Mouse (Mus musculus) myocyte (in vitro differentiated cells): ENCODE measurements around the gene Cldn6.

Experiments
- CEBPB ChIP-seq: IDR thresholded peaks from 2 replicates; pipeline ENCODE4 v1.6.1; 2011; ENCODE audit warnings: mild to moderate bottlenecking, moderate library complexity; ENCODE audit not compliant: poor library complexity, insufficient read depth, severe bottlenecking
- E2F4 ChIP-seq: IDR thresholded peaks from one replicate; pipeline ENCODE4 v1.6.1; 2011; ENCODE audit warnings: mild to moderate bottlenecking, control low read depth, moderate library complexity; ENCODE audit not compliant: insufficient read depth
- MAX ChIP-seq: IDR thresholded peaks from one replicate; pipeline ENCODE4 v1.6.1; 2011; ENCODE audit warnings: low read depth, mild to moderate bottlenecking, control low read depth
- MYOG ChIP-seq, 3 experiments: IDR thresholded peaks; one replicate each; pipeline ENCODE4 v1.6.1; 2011; ENCODE audit warnings: control low read depth in 2 of 3, low read depth in 2 of 3, mild to moderate bottlenecking in 2 of 3; ENCODE audit not compliant: insufficient read length in 2 of 3, control insufficient read depth in 1 of 3, insufficient read depth in 1 of 3
- POLR2A ChIP-seq: IDR thresholded peaks from one replicate; pipeline ENCODE4 v1.6.1; 2011; ENCODE audit warnings: low read depth, mild to moderate bottlenecking, control low read depth, moderate library complexity; ENCODE audit not compliant: insufficient read length
- POLR2AphosphoS2 ChIP-seq: IDR thresholded peaks from one replicate; pipeline ENCODE4 v1.6.1; 2011; ENCODE audit warnings: low read depth, control low read depth; ENCODE audit not compliant: insufficient read length
- REST ChIP-seq: IDR thresholded peaks from one replicate; pipeline ENCODE4 v1.6.1; 2011; ENCODE audit warnings: mild to moderate bottlenecking, control low read depth, moderate library complexity; ENCODE audit not compliant: insufficient read depth, insufficient read length
- TCF12 ChIP-seq: IDR thresholded peaks from one replicate; pipeline ENCODE4 v1.6.1; 2011; ENCODE audit warnings: mild to moderate bottlenecking, control low read depth; ENCODE audit not compliant: poor library complexity, insufficient read depth, severe bottlenecking
- USF1 ChIP-seq: IDR thresholded peaks from one replicate; pipeline ENCODE4 v1.6.1; 2011; ENCODE audit warnings: low read depth, mild to moderate bottlenecking, control low read depth, moderate library complexity

DNA sequence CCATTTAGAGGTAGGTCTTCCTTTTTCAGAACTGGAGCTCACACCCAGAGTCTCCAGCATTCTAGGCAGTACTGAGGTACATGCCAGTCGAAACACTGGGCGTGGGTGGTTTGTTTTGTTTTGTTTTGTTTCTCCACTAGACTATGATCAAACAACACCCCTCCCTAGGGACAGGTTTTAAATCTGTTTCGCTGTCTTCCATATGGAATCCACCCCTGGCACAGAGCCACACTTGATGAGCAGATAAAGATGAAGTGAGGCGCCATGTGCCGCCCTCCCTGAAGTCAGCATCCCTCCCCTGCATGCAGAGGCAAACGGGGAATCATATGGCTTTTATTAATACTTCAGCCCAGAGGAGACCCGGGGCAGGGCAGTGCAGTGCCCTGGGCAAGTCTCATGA lies 25.7 kb downstream of the Cldn6 start:
- no peak for TF ChIP-seq E2F4
- TF ChIP-seq POLR2A: no peak
- TF ChIP-seq POLR2AphosphoS2: no peak
- no peak for TF ChIP-seq MYOG (IDR thresholded peaks at IDR 0.05; ENCODE audit: control insufficient read depth in 1 of 3, insufficient read depth in 1 of 3, insufficient read length in 2 of 3, low read depth in 2 of 3)
- no peak for TF ChIP-seq CEBPB
- TF ChIP-seq TCF12: no peak
- no peak for TF ChIP-seq REST
- no peak for TF ChIP-seq USF1
- TF ChIP-seq MAX: no peak
